Mouse (Mus musculus) C2C12 (cell line): Measurements from ENCODE around the gene Ap1s1. TPM values are rescaled to one million over a fixed set of nuclear protein-coding genes. Genes with fewer than 3 reads are reported as not detected.

Experiments used
- H3K27me3 ChIP-seq: one replicate; pipeline ENCODE4 v1.6.1; 2011; ENCODE audit not compliant: control insufficient read depth, insufficient read depth, insufficient read length
- H3K36me3 ChIP-seq: one replicate; pipeline ENCODE4 v1.6.1; 2011; ENCODE audit not compliant: control insufficient read depth, insufficient read depth
- H3K4me3 ChIP-seq: one replicate; pipeline ENCODE4 v1.5.1; 2011; ENCODE audit warnings: mild to moderate bottlenecking, control low read depth; ENCODE audit not compliant: poor library complexity, insufficient read depth, severe bottlenecking
- H3K79me2 ChIP-seq: one replicate; pipeline ENCODE4 v1.6.1; 2011; ENCODE audit not compliant: control insufficient read depth, insufficient read depth
- H3K79me3 ChIP-seq: one replicate; pipeline ENCODE4 v1.6.1; 2011; ENCODE audit warnings: low read depth, control low read depth
- H3ac ChIP-seq: one replicate; pipeline ENCODE3; 2011; ENCODE audit warnings: low read depth; ENCODE audit not compliant: control insufficient read depth, insufficient read length
- CEBPB ChIP-seq: IDR thresholded peaks from one replicate; pipeline ENCODE4 v1.6.1; 2011; ENCODE audit warnings: low read depth, mild to moderate bottlenecking, control low read depth, moderate library complexity
- CTCF ChIP-seq: IDR thresholded peaks from one replicate; pipeline ENCODE4 v1.5.1; 2011; ENCODE audit not compliant: control insufficient read depth, insufficient read depth, insufficient read length
- FOSL1 ChIP-seq: IDR thresholded peaks from one replicate; pipeline ENCODE4 v1.8.0; 2011; ENCODE audit warnings: mild to moderate bottlenecking, low read length; ENCODE audit not compliant: poor library complexity, insufficient read depth, severe bottlenecking
- MAX ChIP-seq: IDR thresholded peaks from one replicate; pipeline ENCODE4 v1.6.1; 2011; ENCODE audit warnings: mild to moderate bottlenecking, control low read depth
- MYOD1 ChIP-seq: IDR thresholded peaks from one replicate; pipeline ENCODE4 v1.6.1; 2011; ENCODE audit warnings: low read depth; ENCODE audit not compliant: control insufficient read depth, insufficient read length
- MYOG ChIP-seq: IDR thresholded peaks from one replicate; pipeline ENCODE4 v1.6.1; 2011; ENCODE audit not compliant: control insufficient read depth, insufficient read length; ENCODE audit errors: extremely low read depth
- USF1 ChIP-seq: IDR thresholded peaks from one replicate; pipeline ENCODE4 v1.6.1; 2011; ENCODE audit warnings: low read depth, mild to moderate bottlenecking, control low read depth, moderate library complexity
- microRNA-seq: library from miRNA; unstranded; fragments of <30 nt; microRNA quantifications from one replicate; pipeline ENCODE4, GENCODE M21; 2019; ENCODE audit warnings: borderline microRNAs expressed
- polyA plus RNA-seq: library from polyadenylated mRNA; unstranded; fragments of >200 nt; fragmentation: generic; extraction: Trizol; gene quantifications from one replicate; pipeline ENCODE4 v1.2.1, GENCODE M21; 2012; ENCODE audit warnings: missing spikeins

The Ap1s1 gene
- polyA plus RNA-seq, 1 experiment: 360 TPM

- peaks cover 43% of the 10 kb centered on the region for H3K36me3 ChIP-seq
Measured at GRCm38 (mm10) chr5:136987934-136988271, 58.0 kb downstream of the Ap1s1 start, which contains the start of gene Znhit1. Gene Znhit1 (minus strand): TSS chr5:136988021.

GRCm38 (mm10) chr5:136987138-136987933, 58.6 kb downstream of the Ap1s1 start:
- H3ac ChIP-seq: peak overlapping the region; percentile 89
- peaks cover 34% of the 10 kb centered on the region for H3K79me2 ChIP-seq
- H3K36me3 ChIP-seq: peaks cover 37% of the 10 kb centered on the region
- H3K79me3 ChIP-seq: peaks cover 6% of the 10 kb centered on the region
- no peaks in the 10 kb centered on the region for H3K27me3 ChIP-seq
- H3K4me3 ChIP-seq: peak overlapping the region; percentile 87
- TF ChIP-seq USF1: no peak
- no peak for TF ChIP-seq MYOD1
- TF ChIP-seq FOSL1: no peak
- TF ChIP-seq CEBPB: no peak
- no peak for TF ChIP-seq MAX

More at GRCm38 (mm10) chr5:136987934-136988271, 58.0 kb downstream of the Ap1s1 start, which contains the start of gene Znhit1:
- peak within 1 kb of the TSS; percentile 87 for H3K4me3 ChIP-seq
- no peak for TF ChIP-seq FOSL1
- no peak for TF ChIP-seq USF1
- TF ChIP-seq MYOG: no peak
- no peak for TF ChIP-seq CTCF
- no peak for TF ChIP-seq CEBPB
- no peak for TF ChIP-seq MAX
- no peak for TF ChIP-seq MYOD1
- peak within 1 kb of the TSS; percentile 89 for H3ac ChIP-seq
- H3K79me3 ChIP-seq: peaks cover 6% of the 10 kb centered on the region
- H3K27me3 ChIP-seq: no peaks in the 10 kb centered on the region
- H3K79me2 ChIP-seq: peaks cover 34% of the 10 kb centered on the region

GRCm38 (mm10) chr5:136986695-136987137, 59.2 kb downstream of the Ap1s1 start, which contains the start of gene Plod3:
Gene Plod3 (plus strand): TSS chr5:136987019.
- H3K36me3 ChIP-seq: peaks cover 36% of the 10 kb centered on the region
- H3K79me3 ChIP-seq: peaks cover 6% of the 10 kb centered on the region
- TF ChIP-seq USF1 (peak; percentile 27), CEBPB (no peak), MYOG (no peak), FOSL1 (no peak), MYOD1 (no peak), MAX (peak; percentile 33), CTCF (no peak)
- H3K79me2 ChIP-seq: peaks cover 34% of the 10 kb centered on the region
- peak within 1 kb of the TSS; percentile 89 for H3ac ChIP-seq
- peak within 1 kb of the TSS; percentile 87 for H3K4me3 ChIP-seq
- no peaks in the 10 kb centered on the region for H3K27me3 ChIP-seq

Small RNA genes lying within 50 kb of the gene (microRNA-seq; reads per million reads assigned to microRNA genes)
- gene Mir702: 18.3 reads per million, percentile 63 among the genes with 10 or more reads in this experiment

Other genes starting within 250 kb of the Ap1s1 start
- gene Col26a1, start 162.9 kb downstream of the Ap1s1 start, polyA plus RNA-seq: 0.11 TPM
- 21.6 TPM for gene Ift22, start 138.0 kb downstream of the Ap1s1 start, polyA plus RNA-seq
- 311 TPM for gene Fis1, start 92.9 kb downstream of the Ap1s1 start, polyA plus RNA-seq
- 5.1 TPM for gene Cldn15, start 79.5 kb downstream of the Ap1s1 start, polyA plus RNA-seq
- gene Plod3, start 59.1 kb downstream of the Ap1s1 start, polyA plus RNA-seq: 140 TPM
- 101 TPM for gene Znhit1, start 58.1 kb downstream of the Ap1s1 start, polyA plus RNA-seq
- gene Vgf, start 19.7 kb downstream of the Ap1s1 start, polyA plus RNA-seq: 0.28 TPM
- 131 TPM for gene Serpine1, start 26.1 kb upstream of the Ap1s1 start, polyA plus RNA-seq
- gene Trim56, start 70.1 kb upstream of the Ap1s1 start, polyA plus RNA-seq: 7.4 TPM
- not detected for gene Muc3, start 103.2 kb upstream of the Ap1s1 start, polyA plus RNA-seq
- gene Muc3a, start 166.3 kb upstream of the Ap1s1 start, polyA plus RNA-seq: not detected
- 0.06 TPM for gene Ache, start 241.4 kb upstream of the Ap1s1 start, polyA plus RNA-seq
- gene Ufsp1, start 248.5 kb upstream of the Ap1s1 start, polyA plus RNA-seq: 10.6 TPM